Mouse (Mus musculus) 3134 (cell line): Measurements from ENCODE around the gene Cabp2.

Experiments
- DNase-seq: peaks from one replicate; pipeline ENCODE4 v3.0.0-alpha.2; 2011; ENCODE audit warnings: low spot score; ENCODE audit not compliant: insufficient read length; ENCODE audit errors: extremely low read depth

Gene Cabp2

DNA sequence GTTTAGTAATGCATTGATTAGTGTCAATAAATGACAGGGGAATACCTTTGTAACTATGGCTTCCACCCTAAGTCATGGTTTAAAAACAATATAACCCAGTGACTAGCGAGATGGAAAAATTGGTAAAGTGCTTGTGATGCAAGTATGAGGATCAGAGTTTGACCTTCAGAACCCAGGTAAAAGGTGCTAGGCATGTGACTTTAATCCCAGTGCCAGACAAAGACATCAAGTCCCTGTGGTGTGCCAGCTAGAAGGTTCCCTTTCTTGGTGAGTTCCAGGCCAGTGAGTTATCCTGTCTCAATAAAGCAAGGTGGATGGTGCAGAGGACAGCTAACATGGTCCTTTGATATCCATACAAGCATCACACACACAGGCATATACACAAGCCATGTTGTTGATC is 5.8 kb upstream of the Cabp2 start:
- DNase-seq = no peak

DNA sequence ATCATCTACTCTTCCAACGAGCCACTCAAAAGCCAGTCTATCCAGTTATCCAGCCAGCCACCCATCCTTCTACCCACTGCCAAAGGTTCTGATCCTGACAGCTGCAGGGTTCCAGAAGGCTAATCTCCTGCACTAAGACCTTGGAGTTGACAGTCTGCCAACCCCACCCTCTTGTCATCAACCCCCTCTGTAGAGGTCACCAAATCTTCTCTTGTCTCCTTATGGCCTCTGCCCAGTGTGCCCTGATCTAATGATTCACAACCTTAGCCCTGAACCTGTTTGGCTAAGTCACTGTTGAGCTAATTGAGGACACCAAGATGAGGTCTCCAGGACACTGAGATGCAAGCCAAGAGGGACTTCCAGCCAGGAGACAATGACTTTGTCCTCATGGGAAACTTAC is 1.8 kb upstream of the Cabp2 start:
- DNase-seq = no peak

DNA sequence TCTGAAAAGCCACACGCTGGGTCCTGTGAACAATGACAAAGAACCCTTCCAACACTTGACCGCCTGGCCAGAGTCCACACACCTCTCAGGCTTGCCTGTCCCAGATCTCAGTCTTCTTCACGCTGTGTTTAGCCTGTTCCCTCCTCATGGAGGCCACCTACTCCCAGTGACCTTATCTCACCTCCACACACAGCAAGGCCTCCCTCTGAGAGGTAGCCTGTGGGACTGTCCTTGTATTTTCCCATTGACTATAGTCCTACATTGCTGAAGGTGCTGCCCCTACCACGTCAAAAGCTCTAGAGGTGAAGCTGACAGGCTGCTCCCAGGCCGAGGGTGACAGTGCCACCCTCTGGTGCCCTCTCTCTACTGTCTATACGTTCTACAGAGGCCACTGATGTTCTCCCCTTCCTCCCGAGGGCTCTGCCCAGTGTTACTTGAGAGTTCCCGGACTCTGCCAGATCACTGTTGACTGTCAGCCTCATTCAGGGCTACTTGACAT is 818 bp upstream of the Cabp2 start:
- no peak for DNase-seq

DNA sequence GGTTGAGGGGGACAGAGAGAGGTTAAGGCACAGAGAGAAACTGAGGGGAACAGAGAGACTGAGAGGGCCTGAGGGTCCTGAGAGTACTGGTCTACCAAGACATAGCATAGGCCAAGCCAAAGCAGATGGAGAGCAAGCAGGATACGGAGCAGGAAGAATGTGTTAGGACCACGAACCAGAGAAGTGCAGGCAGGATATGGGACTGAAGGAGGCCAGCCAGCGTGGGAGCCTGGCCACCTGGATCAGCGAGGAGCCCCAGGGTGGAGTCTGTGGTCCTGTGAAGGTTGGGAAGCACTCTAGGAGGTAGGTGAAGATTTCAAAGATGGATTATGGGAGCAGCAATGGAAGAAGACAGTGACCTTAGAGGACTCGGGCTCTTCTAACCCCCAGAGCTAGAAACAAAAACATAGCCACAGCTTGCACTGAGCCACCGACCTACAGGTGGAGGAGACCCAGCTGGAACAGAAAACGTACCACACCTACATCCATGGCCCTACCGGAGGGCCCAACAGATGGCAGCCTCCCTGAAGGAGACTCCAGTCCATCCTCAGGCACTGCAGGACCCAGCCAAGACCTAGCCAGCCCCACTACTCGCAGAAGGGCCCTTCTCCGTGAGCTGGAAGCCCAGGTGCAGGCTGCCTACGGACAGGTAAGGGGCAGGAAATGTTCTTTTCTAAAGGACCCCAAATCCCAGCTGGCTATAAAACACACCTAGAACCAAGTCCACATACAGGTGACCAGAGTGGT is 1.0 kb downstream of the Cabp2 start:
- no peak for DNase-seq

DNA sequence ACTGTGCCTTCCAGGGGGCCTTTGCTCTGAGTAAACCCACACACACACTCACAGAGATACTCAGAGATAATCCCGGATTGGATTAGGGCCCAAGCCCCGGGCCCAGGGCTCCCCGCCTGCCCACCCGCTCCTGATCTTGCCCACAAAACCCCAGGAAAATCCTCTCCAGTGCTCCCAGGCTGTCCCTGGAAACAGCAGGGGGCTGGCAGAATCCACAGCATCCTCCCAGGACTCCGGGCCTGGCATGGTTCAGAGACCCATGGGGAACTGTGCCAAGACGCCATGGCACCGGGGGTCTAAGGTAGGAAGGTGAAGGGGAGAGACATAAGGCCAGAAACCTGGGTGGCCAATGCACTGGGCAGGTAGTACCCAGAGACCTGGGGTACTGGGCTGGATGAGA is 1.9 kb downstream of the Cabp2 start:
- DNase-seq = no peak

DNA sequence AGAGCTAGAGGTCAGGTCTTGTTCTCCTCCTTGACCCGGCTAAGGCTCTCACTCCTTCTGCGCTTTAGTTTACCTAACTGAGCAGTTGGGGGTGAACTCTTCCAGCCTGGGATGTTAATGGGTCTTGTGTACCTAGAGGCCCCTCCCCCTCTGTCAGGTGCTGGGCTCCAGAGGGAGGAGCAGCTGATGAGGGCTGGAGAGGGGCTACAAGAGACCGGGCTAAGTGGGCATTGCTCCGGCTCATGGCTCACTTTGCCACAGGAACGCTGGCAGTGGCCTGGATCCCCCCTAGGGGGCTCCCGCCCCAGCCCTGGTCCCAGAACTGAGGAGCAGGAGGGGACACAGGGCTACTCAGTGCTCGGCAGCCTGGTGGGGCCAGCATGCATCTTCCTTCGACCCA is 2.4 kb downstream of the Cabp2 start:
- DNase-seq = no peak

DNA sequence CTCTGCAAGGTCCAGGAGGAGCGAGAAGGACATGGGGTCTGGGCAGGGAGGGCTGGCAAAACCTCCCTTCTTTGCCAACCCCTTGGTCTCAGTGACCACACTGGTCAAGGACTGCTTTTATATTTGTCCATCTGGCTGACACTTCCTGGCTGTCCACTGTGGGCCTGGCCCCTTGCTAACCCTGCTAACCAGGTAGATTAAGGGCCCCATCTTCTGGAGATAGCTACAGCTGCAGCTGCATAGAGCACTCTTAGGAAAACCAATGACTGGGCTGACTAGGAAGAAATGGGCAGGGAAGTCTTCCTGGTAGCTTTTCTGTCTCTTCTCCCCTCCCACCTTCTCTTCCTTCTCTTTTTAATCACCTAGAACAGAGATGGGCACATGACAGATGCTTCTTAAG is 3.6 kb downstream of the Cabp2 start:
- DNase-seq = no peak

DNA sequence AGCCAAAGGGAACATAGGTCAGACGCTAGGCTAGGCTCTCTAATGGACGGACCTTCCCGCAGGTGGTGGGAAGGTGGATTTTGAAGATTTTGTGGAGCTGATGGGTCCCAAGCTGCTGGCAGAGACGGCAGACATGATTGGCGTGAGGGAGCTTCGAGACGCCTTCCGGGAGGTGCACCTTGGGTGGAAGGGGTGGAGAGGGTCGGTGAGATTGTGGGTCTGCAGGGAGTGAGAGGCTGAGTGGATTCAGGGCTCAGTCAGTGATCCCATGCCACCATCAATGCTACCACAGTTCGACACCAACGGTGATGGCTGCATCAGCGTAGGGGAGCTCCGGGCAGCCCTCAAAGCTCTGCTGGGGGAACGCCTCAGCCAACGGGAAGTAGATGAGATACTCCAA is 4.8 kb downstream of the Cabp2 start:
- no peak for DNase-seq

DNA sequence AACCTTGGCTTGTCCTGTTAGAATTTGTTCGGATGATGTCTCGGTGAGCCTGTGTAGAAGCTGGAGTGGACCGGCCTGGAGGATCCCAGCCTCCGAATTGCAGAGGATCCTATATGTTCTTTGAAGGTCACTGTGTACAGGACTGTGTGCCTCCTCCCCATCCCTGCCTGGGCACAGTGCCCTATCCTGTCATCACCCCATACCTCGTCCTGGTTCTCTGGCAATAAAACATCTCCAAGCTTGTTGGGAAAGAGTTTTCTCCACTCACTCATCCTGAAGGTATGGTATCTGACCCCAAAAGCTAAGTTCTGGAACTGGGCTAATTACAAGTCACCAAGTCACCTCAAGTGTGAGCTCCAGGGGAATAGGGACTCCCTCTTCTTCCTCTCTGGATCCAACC is 5.7 kb downstream of the Cabp2 start:
- peak; percentile 75 for DNase-seq

DNA sequence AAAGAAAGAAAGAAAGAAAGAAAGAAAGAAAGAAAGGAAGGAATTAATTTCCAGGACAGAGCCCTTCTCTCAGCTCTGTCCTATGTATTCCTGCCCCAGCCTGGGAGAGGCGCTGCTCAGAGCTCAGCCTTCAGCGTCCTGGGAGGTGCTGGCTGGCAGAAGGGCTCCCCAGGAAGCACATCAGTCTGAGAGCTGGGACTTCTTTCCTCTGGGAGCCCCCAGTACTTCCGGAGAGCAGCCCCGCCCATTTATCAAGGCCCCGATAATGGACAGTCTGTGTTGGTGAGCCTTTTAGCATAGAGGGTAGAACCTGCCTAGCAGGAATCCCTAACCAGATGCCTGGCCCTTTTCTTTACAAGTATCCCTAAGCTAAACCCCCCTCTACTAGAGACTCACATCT is 6.8 kb downstream of the Cabp2 start:
- DNase-seq = no peak

DNA sequence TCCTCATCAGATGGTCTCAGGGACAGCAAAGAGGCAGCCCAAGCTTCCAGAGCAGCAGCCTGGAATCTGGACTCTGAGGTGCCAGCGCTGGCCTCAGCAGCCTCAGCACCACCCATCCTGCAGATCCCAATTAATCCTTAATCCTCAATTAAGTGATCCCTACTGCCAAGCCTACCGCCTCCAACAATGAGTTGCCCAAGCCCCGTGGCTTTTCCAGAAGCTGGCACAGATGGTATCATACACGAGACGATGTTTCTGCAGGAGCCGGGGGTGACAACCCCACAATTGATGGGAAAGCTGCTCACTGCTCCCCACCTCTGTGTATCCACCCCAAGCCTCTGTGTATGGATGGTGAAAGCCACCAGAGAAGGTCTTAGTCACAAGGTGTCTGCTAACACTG is 7.8 kb downstream of the Cabp2 start:
- no peak for DNase-seq

DNA sequence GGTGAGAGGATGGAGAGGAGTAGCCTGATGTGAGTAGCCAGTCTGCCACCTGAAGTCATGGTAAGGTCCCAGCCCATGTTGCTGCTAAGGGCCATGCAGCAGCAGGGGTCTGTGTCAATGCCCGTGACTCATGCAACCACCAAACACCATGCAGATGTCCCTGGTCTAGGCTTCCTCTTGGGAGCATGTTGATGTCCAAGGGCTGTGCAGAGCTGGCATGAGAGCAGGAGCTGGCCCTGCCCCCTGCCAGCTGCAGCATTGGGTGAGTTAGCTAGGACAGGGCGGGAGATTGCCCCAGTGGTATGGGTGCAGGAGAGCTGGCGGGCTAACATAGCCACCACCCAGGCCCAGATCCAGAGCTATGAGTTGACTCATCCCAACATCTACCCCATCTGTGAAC is 9.1 kb downstream of the Cabp2 start:
- peak; percentile 90 for DNase-seq

DNA sequence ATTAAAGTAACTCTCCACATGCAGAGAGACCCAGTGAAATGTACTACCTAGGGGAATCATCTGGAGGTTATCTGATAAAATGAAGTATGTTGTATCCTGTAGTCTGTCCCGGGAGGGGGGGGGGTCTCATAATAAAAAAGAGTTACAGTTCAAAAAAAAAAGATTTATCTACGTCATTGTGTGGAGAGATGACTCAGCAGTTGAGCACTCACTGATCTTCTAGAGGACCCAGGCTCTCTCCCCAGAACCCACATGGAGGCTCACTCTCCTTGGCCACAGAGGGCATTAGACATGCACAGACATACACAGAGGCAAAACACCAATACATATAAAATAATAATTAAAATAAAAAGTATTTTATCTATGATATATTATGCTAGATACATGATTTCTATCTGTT is 10.0 kb downstream of the Cabp2 start:
- DNase-seq = no peak

DNA sequence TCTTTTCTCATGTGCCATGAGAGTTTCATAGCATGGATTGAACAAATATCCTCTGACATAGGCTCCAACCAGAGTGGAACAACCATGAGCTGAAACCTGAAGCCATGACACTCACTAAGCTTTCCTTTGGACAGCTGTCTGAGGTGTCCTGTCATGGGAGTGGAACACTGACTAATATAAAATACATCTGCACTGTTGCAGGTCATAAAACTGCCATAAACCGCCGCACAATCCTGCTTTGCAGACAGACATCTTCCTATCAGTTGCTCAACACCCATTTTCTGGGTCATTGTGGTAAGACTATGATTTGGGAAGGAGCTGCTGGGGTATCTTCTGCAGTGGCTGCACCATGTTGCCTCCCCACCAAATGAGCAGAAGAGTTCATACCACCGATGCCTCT is 11.4 kb downstream of the Cabp2 start:
- DNase-seq = no peak

DNA sequence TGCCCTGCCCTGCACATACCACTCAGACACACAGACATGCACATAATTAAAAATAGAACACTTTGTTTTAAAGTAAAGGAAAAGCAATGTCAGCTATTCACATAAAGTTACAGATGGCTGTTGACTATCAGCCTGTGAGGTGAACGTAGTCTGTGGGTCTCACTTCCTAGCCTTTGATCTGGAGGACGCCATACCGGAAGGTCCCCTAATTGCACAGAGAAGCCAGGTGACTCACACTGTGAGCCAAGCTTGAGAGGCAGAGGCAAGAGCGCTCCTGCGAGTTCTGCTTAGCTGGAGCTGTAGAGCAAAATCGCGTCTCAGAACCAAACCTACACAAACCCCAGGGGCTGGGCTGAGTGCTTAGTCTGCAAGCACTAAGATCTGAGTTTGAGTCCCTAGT is 12.4 kb downstream of the Cabp2 start:
- DNase-seq = no peak

DNA sequence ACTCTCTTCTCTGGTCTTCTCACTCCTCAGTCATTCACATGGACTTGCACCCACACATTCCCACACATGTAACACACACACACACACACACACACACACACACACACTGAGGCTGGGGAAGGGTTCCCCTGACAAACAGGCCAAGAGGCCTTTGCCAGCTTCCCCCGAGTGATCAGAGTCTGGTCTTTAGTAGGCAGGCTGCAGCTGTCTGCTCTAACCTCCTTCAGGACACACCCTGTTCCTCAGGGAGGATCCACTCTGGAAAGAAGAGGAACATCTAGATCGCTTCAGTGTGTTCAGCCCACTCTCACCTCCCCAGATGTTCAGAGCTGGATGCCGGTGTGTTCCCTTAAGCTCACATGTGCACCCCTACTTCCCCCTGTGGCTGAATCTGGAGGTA is 13.0 kb downstream of the Cabp2 start:
- DNase-seq = no peak

DNA sequence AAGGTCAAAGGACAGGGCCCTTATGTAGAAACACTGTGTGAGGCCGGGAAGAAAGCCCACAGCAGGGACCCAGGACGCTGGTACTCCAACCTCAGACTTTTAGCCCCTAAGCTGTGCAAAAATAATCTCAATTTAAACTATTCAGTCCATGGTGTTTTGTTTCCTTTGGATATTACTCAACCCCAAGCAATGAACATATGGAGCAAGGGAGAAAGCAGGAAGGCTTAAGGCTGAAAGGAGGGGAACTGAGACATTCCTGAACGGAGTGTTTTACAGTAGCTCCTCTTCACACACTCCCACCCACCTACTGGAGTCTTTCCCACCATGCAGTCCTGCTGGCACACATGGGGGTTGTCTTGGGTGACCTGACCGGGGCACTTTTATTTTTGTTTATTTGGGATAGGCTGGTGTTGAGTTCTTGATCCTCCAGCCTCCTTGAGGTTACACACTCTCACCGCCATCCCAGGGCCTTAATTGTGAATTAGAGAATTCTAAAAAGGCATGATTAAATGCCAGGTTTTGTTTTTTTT is 13.5 kb downstream of the Cabp2 start:
- no peak for DNase-seq

DNA sequence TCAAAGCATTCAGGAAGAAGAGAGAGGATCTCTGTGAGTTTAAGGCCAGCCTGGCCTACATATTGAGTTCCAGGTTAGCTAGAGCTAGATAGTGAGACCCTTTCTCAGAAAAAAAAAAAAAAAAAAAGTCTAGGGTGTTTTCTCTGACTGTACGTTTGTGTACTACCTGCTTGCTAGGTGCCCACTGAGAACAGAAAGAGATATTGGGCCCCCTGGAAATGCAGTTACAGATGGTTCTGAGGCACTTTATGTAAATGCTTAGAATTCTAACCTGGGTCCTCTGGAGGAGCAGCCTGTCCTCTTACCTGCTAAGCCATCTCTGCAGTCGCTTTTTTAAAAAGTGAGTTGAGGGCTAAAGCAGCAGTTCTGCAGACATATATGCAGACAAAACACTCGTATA is 14.4 kb downstream of the Cabp2 start:
- no peak for DNase-seq

DNA sequence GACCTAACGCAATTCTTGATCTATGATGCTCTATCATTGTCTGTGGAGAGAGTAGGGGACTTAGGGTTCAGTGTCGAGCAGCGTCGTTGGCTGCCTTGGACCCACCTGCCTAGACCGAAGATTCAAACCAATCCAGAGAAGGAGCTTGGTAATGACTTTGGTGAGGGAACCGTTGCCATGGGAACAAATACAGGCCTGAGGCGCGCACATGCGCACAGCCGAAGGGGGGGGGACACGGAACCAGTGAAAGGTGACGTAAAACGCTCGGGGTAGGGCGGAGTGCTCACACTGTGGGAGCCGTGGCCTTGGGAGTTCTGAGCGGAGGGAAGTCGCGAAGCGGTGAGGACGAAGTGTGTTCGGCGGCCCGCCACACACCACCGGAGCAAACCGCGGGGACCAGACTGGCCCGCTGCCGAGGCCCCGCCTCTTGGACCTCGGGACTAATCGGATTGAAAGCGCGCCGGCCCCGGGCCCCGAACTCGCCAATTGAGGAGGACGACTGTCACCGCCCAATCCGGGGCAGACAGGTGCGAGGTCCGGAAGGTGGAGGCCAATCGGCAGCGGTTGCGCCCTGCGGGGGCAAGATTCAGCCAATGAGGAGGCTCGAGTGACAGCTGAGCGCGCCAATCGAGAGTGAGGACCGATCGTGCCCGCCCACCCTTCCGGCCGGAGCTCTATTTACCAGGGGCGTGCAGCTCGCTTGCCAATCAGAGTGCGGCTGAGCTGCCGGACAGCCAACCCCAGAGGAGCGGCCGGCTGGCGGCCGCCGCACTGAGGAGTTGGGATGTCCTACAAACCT is 15.5 kb downstream of the Cabp2 start, which contains the start of gene Cdk2ap2:
Cdk2ap2 (plus strand) TSS at position 541 of the 799 bp plus-strand sequence.
- DNase-seq = peak; percentile 100

DNA sequence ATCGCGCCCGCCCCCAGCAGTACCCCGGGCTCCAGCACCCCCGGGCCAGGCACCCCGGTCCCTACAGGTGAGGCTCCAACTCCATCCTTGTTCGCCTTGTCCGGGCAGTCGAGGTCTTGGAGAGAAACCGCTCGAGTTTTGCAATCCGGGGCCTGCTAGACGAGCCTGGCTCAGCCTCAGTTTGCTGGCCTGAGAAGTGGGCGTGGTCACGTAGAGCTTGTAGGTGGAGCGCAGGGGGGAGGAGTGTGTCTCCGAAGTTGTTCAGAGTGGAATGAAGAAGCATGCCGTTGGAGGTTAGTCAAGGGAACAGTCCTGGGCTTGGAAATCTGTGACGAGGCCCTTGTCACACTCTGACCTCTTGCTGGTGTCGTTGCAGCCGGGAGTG is 16.1 kb downstream of the Cabp2 start:
- DNase-seq = no peak

DNA sequence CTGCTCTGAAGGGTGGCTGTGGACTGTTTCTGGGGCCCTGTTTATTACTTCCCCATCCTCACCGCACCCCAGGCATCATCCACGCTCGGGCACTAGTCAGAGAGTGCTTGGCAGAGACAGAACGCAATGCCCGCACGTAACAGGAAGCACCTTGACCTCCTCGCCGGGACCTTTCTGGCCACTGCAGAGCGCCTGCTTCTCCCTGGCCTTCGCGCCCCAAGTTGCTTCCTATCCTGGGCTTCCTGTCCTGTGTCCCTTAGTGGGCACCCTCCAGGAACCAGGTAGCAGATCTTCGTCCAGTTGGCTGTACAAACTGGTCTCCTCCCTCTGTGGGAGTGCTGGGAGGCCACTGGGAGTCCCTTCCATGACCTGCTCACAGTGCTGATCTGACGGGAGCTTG is 17.0 kb downstream of the Cabp2 start:
- DNase-seq = peak; percentile 43

DNA sequence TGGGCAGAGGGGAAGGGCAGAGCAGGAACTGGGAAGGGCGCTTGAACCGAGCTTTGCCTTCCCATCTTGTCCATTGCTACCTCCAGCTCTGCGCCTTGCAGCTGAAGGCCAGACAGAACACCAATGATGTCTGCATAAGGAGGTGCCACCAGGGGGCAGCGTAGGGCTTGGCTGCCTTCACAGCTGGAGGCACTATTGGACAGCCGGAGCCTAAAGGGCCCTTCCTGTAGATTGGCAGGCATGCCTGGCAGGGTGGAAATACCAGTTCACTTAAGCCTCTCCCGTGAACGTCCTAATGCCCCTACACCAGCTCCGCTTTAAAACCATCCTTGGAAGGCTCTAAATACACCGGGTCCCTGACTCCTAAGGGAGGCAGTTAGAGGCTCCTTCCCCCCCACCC is 17.7 kb downstream of the Cabp2 start:
- peak; percentile 73 for DNase-seq
